ENCODE assay signal across 43 mouse cellular contexts in the genomic region with DNA sequence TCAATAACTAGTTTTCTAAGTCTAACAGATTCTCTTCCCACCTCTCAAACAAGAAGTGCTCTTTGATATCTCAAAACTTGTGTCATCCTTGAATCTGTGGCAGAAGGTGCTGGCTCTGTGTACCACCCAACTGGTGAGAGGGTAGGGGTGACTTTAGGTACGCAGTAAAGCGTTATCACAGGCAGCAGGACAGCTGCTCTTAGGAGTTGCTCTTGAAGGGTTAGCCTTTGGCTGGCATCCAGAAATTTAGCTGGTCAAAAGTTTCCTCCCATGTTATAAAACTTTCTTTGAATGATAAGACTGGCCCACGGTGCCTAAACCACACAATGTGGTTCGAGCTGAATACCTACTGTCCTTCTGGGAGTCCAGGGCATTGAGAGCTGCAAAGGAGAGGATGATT. TPM values are rescaled to one million over a fixed set of nuclear protein-coding genes. Genes with fewer than 3 reads are reported as not detected.
A peak's percentile ranks its signal among the peaks of the same experiment; 100 is the strongest.
DNase-seq lines count a peak whose midpoint lies in the region; ATAC-seq and TF ChIP-seq lines count a peak whose summit lies in the region.
"Had no signal": no experiment of that assay in that cellular context is flagged by ENCODE, and none has a peak within 500 bp of the region (broad histone marks: within the 10 kb centered on the region; RNA-seq: fewer than 3 reads in every experiment).

No protein-coding gene starts in this region.

- no peak for TF ChIP-seq EP300 in liver, postnatal 0 days (IDR thresholded peaks at IDR 0.05; ENCODE audit: low read depth)

- H3K4me3 ChIP-seq in liver, postnatal 0 days (ENCODE audit: low read depth, low read length): no peak overlapping the region
- H3K4me3 ChIP-seq in midbrain, embryonic 16.5 days (ENCODE audit: low read depth, low read length): no peak overlapping the region
- H3K4me3 ChIP-seq: embryonic facial prominence, embryonic 13.5 days; erythroblast, embryonic 14.5 days; forebrain, embryonic 13.5 days; gastrocnemius, adult 2 months; hindbrain, embryonic 12.5 days; intestine, embryonic 15.5 days; limb, embryonic 13.5 days; liver, embryonic 12.5 days; midbrain, embryonic 12.5 days; neural tube, embryonic 15.5 days; stomach, embryonic 15.5 days had no signal

- WGBS in liver, postnatal 0 days (ENCODE audit: insufficient replicate concordance): 37% methylated on average over 4 of the region's 4 CpGs
- 83% methylated on average over 4 of the region's 4 CpGs for WGBS in midbrain, embryonic 16.5 days

- TF ChIP-seq CTCF in liver, postnatal 0 days (IDR thresholded peaks at IDR 0.05; ENCODE audit: low read depth): no peak

- DNase-seq in liver, postnatal 0 days: no peak
- DNase-seq in liver (no peak), adipocyte (ENCODE audit: low spot score) (peak; percentile 34)
- peak; percentile 32 to 70 for DNase-seq in spleen, postnatal 36 days (ENCODE audit: low spot score in 2 of 2)
- DNase-seq in frontal cortex, adult 2 months (ENCODE audit: extremely low spot score in 1 of 2, low spot score in 1 of 2): no peak
- no peak for DNase-seq in B cell, adult 2 months
- DNase-seq: adrenal gland, postnatal 10 days; cerebellum, adult 18-20 months; cerebellum, postnatal 10 days; gastrocnemius, adult 2 months; gastrocnemius, postnatal 36 days; heart, adult 18-20 months; heart, postnatal 36 days; kidney, adult 2 months; kidney, postnatal 36 days; lung, adult 18-20 months; lung, postnatal 14 days; retina, postnatal 1 day; right cerebral cortex, postnatal 14 days; thymus, postnatal 25 days had no signal

- H3K27ac ChIP-seq in liver, postnatal 0 days (ENCODE audit: low read depth): no peak overlapping the region
- H3K27ac ChIP-seq in midbrain, embryonic 16.5 days (ENCODE audit: low read length): no peak overlapping the region
- H3K27ac ChIP-seq: embryonic facial prominence, embryonic 13.5 days; forebrain, embryonic 13.5 days; gastrocnemius, adult 2 months; hindbrain, embryonic 12.5 days; hindbrain, postnatal 0 days; intestine, embryonic 15.5 days; limb, embryonic 13.5 days; liver, embryonic 12.5 days; midbrain, embryonic 12.5 days; neural tube, embryonic 15.5 days; stomach, embryonic 15.5 days had no signal

- H3K4me2 ChIP-seq in liver, postnatal 0 days (ENCODE audit: low read depth, low read length): no peak overlapping the region; the same call in 1 of the 2 replicates
- H3K4me2 ChIP-seq in midbrain, embryonic 16.5 days (ENCODE audit: low read length): no peak overlapping the region
- H3K4me2 ChIP-seq: embryonic facial prominence, embryonic 13.5 days; forebrain, embryonic 13.5 days; heart, embryonic 11.5 days; hindbrain, embryonic 12.5 days; intestine, embryonic 15.5 days; limb, embryonic 13.5 days; liver, embryonic 12.5 days; midbrain, embryonic 12.5 days; neural tube, embryonic 15.5 days; stomach, embryonic 15.5 days had no signal

- H3K36me3 ChIP-seq in liver, postnatal 0 days (replicated peaks; ENCODE audit: insufficient read depth, low read length): no peaks in the 10 kb centered on the region
- H3K36me3 ChIP-seq in midbrain, embryonic 16.5 days (ENCODE audit: control insufficient read depth, insufficient read depth, low read length): no peaks in the 10 kb centered on the region
- H3K36me3 ChIP-seq: embryonic facial prominence, embryonic 13.5 days; hindbrain, embryonic 12.5 days; intestine, embryonic 15.5 days; limb, embryonic 13.5 days; liver, embryonic 12.5 days; midbrain, embryonic 12.5 days; neural tube, embryonic 15.5 days; stomach, embryonic 15.5 days had no signal

- peak; percentile 11; the same call in 1 of the 2 replicates for ATAC-seq in liver, postnatal 0 days
- ATAC-seq in megakaryocyte progenitor cell, adult 5-6 weeks (replicated peaks; ENCODE audit: poor library complexity): peak; percentile 30
- ATAC-seq in midbrain, embryonic 16.5 days: no peak
- ATAC-seq: forebrain, embryonic 13.5 days; hindbrain, postnatal 0 days; intestine, embryonic 15.5 days; liver, embryonic 12.5 days had no signal

- H3K27me3 ChIP-seq in liver, postnatal 0 days (ENCODE audit: insufficient read depth, low read length): no peaks in the 10 kb centered on the region
- no peaks in the 10 kb centered on the region for H3K27me3 ChIP-seq in midbrain, embryonic 16.5 days (ENCODE audit: control insufficient read depth, insufficient read depth, low read depth, low read length)
- H3K27me3 ChIP-seq: embryonic facial prominence, embryonic 13.5 days; hindbrain, embryonic 12.5 days; limb, embryonic 13.5 days; midbrain, embryonic 12.5 days; neural tube, embryonic 15.5 days; stomach, embryonic 15.5 days had no signal

- H3K9me3 ChIP-seq in liver, postnatal 0 days (ENCODE audit: low read length): no peaks in the 10 kb centered on the region
- H3K9me3 ChIP-seq in midbrain, embryonic 16.5 days (replicated peaks; ENCODE audit: control insufficient read depth, low read length, poor library complexity, severe bottlenecking): no peaks in the 10 kb centered on the region
- H3K9me3 ChIP-seq: embryonic facial prominence, embryonic 13.5 days; forebrain, embryonic 13.5 days; hindbrain, embryonic 12.5 days; intestine, embryonic 15.5 days; limb, embryonic 13.5 days; liver, embryonic 12.5 days; midbrain, embryonic 12.5 days; neural tube, embryonic 15.5 days; stomach, embryonic 15.5 days had no signal

- H3K4me1 ChIP-seq in liver, postnatal 0 days (ENCODE audit: insufficient read depth): 0 out of 2 replicates have a peak, but pooled peaks cover 3% of the 10 kb centered on the region
- 0 out of 2 replicates have a peak, but pooled peaks cover 3% of the 10 kb centered on the region for H3K4me1 ChIP-seq in midbrain, embryonic 16.5 days (ENCODE audit: control insufficient read depth, insufficient read depth, low read length)
- H3K4me1 ChIP-seq: embryonic facial prominence, embryonic 13.5 days; intestine, embryonic 15.5 days; limb, embryonic 13.5 days; stomach, embryonic 15.5 days had no signal

- H3K9ac ChIP-seq in liver, postnatal 0 days (replicated peaks): no peak overlapping the region
- H3K9ac ChIP-seq in midbrain, embryonic 16.5 days (ENCODE audit: low read depth, low read length): no peak overlapping the region
- H3K9ac ChIP-seq: embryonic facial prominence, embryonic 13.5 days; forebrain, embryonic 13.5 days; hindbrain, embryonic 12.5 days; intestine, embryonic 15.5 days; limb, embryonic 13.5 days; liver, embryonic 12.5 days; midbrain, embryonic 12.5 days; neural tube, embryonic 15.5 days; stomach, embryonic 15.5 days had no signal

RNA-seq across cellular contexts. Expression of gene Dnajc10, which starts 4.5 kb away (rescaled TPM):
- polyA plus RNA-seq in liver, postnatal 0 days (2015; fragmentation: Nextera tagmentation; extraction: Ambion mirVana): 12.3 and 15.0 TPM in 2 replicates
- total RNA-seq in megakaryocyte progenitor cell, adult 5-6 weeks (2015): 106 and 111 TPM in 2 replicates
- total RNA-seq in megakaryocyte progenitor cell, adult 5-6 weeks (2017): 118 and 123 TPM in 2 replicates
- 43.3 and 45.0 TPM in 2 replicates for polyA plus RNA-seq in frontal cortex, adult 2 months (2012; rRNA removed)
- polyA plus RNA-seq in midbrain, embryonic 16.5 days (2015; fragmentation: Nextera tagmentation; extraction: Ambion mirVana): 64.7 and 69.4 TPM in 2 replicates

RNA-seq across cellular contexts. Expression of gene Prdx6b, which starts 18.5 kb away (rescaled TPM):
- polyA plus RNA-seq in liver, postnatal 0 days (2015; fragmentation: Nextera tagmentation; extraction: Ambion mirVana): not detected in 2 replicates
- total RNA-seq in megakaryocyte progenitor cell, adult 5-6 weeks (2015): not detected in 2 replicates
- not detected in 2 replicates for total RNA-seq in megakaryocyte progenitor cell, adult 5-6 weeks (2017)
- not detected in 2 replicates for polyA plus RNA-seq in frontal cortex, adult 2 months (2012; rRNA removed)
- not detected in 2 replicates for polyA plus RNA-seq in midbrain, embryonic 16.5 days (2015; fragmentation: Nextera tagmentation; extraction: Ambion mirVana)
- total RNA-seq: adrenal gland, postnatal 10 days; common myeloid progenitor, adult 5-6 weeks; gastrocnemius, adult 2 months; gastrocnemius, postnatal 36 days; heart, adult 18-20 months; heart, postnatal 36 days; hindbrain, postnatal 0 days; layer of hippocampus, adult 8-10 months; layer of hippocampus, postnatal 25 days; left cerebral cortex, adult 8-10 months; left cerebral cortex, postnatal 36 days; monocyte, adult 5-6 weeks had no signal
- polyA plus RNA-seq: brain, embryonic 14.5 days; embryonic facial prominence, embryonic 13.5 days; forebrain, embryonic 13.5 days; heart, embryonic 11.5 days; hindbrain, embryonic 12.5 days; hindbrain, postnatal 0 days; intestine, embryonic 15.5 days; kidney, embryonic 16.5 days; limb, embryonic 13.5 days; liver, embryonic 12.5 days; midbrain, embryonic 12.5 days; neural tube, embryonic 15.5 days; spleen, adult 2 months had no signal

Comparison
In these comparisons a context has a peak if more than half of its experiments do, and no peak if none do; other contexts are left out.
1. DNase-seq: peak in adipocyte (single experiment) and spleen, postnatal 36 days (2 of 2); none in liver, postnatal 0 days (single experiment), liver (single experiment), frontal cortex, adult 2 months (0 of 2) and B cell, adult 2 months (0 of 2).